ENCODE assay signal across 11 mouse cellular contexts in the genomic region with DNA sequence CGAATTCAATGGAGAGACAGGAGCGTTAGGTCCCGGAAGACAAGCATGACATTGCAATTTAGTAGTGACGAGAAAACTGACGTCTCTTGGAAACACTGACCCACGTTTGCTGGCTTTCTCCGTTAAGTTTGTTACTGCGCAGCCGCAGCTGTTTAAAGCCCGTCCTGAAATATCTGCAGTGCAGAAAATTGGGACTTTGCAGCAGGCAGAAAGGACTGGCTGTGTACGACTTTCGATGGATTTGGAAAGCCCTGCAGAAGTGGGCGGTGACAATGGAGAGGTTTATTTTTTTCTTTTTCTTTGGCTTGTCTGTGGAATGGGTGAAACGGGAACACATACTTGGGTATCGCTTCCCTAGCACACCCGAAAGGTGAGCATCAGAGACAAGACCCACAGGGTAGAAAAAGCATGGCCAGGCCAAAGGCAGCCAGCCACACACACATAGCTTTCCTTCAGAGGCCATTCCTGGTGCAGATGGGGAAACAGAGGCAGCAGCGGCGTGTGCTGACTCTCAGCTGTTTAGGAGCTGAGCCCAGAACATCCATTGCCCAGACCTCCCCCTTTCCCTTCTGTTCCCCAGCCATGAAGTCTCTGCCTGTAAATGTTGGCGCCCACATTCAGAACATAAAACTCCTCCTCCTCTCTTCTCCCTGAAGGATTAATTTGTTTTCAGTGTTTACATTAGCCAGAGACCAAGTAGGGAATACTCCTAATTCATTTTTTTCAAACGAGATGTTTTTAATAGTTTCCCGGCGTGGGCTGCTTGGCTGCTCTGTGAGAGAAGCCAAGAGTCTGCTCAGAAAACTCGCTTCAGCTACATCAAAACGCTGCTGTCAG.
A peak's percentile ranks its signal among the peaks of the same experiment; 100 is the strongest.
DNase-seq lines count a peak whose midpoint lies in the region; ATAC-seq and TF ChIP-seq lines count a peak whose summit lies in the region.
"Had no signal": no experiment of that assay in that cellular context is flagged by ENCODE, and none has a peak within 500 bp of the region (broad histone marks: within the 10 kb centered on the region; RNA-seq: fewer than 3 reads in every experiment).

No protein-coding gene starts in this region.

- ATAC-seq in stomach, postnatal 0 days (ENCODE audit: low FRiP score, low TSS enrichment): 0 out of 2 replicates have a peak, but pooled peaks have one; percentile 38

- WGBS in stomach, postnatal 0 days: 65% methylated on average over 24 of the region's 24 CpGs
- WGBS in thymus, adult 2 months: 92% methylated on average over 24 of the region's 24 CpGs

- H3K4me3 ChIP-seq in left cerebral cortex, adult 2 months: peak overlapping the region; percentile 22; the same call in 1 of the 2 replicates
- H3K4me3 ChIP-seq in stomach, postnatal 0 days (ENCODE audit: low read depth, low read length): no peak overlapping the region
- H3K4me3 ChIP-seq in thymus, adult 2 months (ENCODE audit: control insufficient read depth, insufficient read depth, low read length): no peak overlapping the region
- H3K4me3 ChIP-seq: limb, embryonic 13.5 days had no signal

- no peak for TF ChIP-seq CTCF in left cerebral cortex, adult 2 months (IDR thresholded peaks at IDR 0.05)
- TF ChIP-seq CTCF in stomach, postnatal 0 days (IDR thresholded peaks at IDR 0.05; ENCODE audit: low read depth): no peak
- TF ChIP-seq CTCF in thymus, adult 2 months (IDR thresholded peaks at IDR 0.05; ENCODE audit: borderline replicate concordance, control insufficient read depth, extremely low read depth, insufficient read depth, low read length, poor library complexity): no peak

- no peak overlapping the region for H3K9ac ChIP-seq in stomach, postnatal 0 days (ENCODE audit: low read length)
- H3K9ac ChIP-seq: limb, embryonic 13.5 days had no signal

- no peaks in the 10 kb centered on the region for H3K27me3 ChIP-seq in stomach, postnatal 0 days (ENCODE audit: control insufficient read depth, insufficient read depth, low read length)
- no peaks in the 10 kb centered on the region for H3K27me3 ChIP-seq in thymus, adult 2 months (ENCODE audit: control insufficient read depth, insufficient read depth, low read length)

- TF ChIP-seq EP300 in stomach, postnatal 0 days (optimal IDR thresholded peaks at IDR 0.05): no peak

- no peak overlapping the region for H3K4me2 ChIP-seq in stomach, postnatal 0 days (replicated peaks; ENCODE audit: low read depth)
- H3K4me2 ChIP-seq: limb, embryonic 13.5 days had no signal

- H3K36me3 ChIP-seq in stomach, postnatal 0 days (ENCODE audit: control insufficient read depth, insufficient read depth, low read length): no peaks in the 10 kb centered on the region
- no peaks in the 10 kb centered on the region for H3K36me3 ChIP-seq in thymus, adult 2 months (ENCODE audit: control insufficient read depth, insufficient read depth, low read length)
- H3K36me3 ChIP-seq: limb, embryonic 13.5 days had no signal

- no peaks in the 10 kb centered on the region for H3K4me1 ChIP-seq in stomach, postnatal 0 days (replicated peaks; ENCODE audit: control insufficient read depth, insufficient read depth)
- H3K4me1 ChIP-seq in thymus, adult 2 months (replicated peaks; ENCODE audit: control insufficient read depth, insufficient read depth, low read length): no peaks in the 10 kb centered on the region

- DNase-seq in cerebellum, adult 9-11 months: peak; percentile 20
- no peak for DNase-seq in cerebellum, postnatal 14 days
- DNase-seq in right cerebral cortex, adult 18-20 months: peak; percentile 73
- no peak for DNase-seq in right cerebral cortex, postnatal 4 days
- DNase-seq in left cerebral cortex, adult 2 months (ENCODE audit: extremely low spot score in 1 of 2, low spot score in 2 of 2): peak; percentile 35 to 50
- DNase-seq in stomach, postnatal 0 days (ENCODE audit: low spot score): no peak
- DNase-seq in thymus, adult 2 months: no peak
- no peak for DNase-seq in spleen, postnatal 36 days (ENCODE audit: low spot score in 2 of 2)
- DNase-seq: B cell, adult 2 months; gastrocnemius, postnatal 10 days had no signal

- TF ChIP-seq POLR2A in thymus, adult 2 months (IDR thresholded peaks at IDR 0.05; ENCODE audit: control insufficient read depth, extremely low read depth, insufficient read depth, low read length, poor library complexity): no peak

- no peaks in the 10 kb centered on the region for H3K9me3 ChIP-seq in stomach, postnatal 0 days (ENCODE audit: control insufficient read depth, low read length)

- intact Hi-C loops in left cerebral cortex, adult 2 months (cut with DNase I): loop anchor here (2.0 kb wide), 1 partner anchor 38 kb away; no protein-coding TSS in a partner anchor

- H3K27ac ChIP-seq in left cerebral cortex, adult 2 months: peak overlapping the region; percentile 92
- no peak overlapping the region for H3K27ac ChIP-seq in stomach, postnatal 0 days (replicated peaks)
- H3K27ac ChIP-seq in thymus, adult 2 months (ENCODE audit: control insufficient read depth, insufficient read depth, low read length): no peak overlapping the region
- H3K27ac ChIP-seq: limb, embryonic 13.5 days had no signal

Comparison
In these comparisons a context has a peak if more than half of its experiments do, and no peak if none do; other contexts are left out.
1. DNase-seq: peak in cerebellum, adult 9-11 months (single experiment), right cerebral cortex, adult 18-20 months (single experiment) and left cerebral cortex, adult 2 months (2 of 2); none in cerebellum, postnatal 14 days (0 of 2), right cerebral cortex, postnatal 4 days (single experiment), stomach, postnatal 0 days (single experiment), thymus, adult 2 months (single experiment) and spleen, postnatal 36 days (0 of 2).